Mouse (Mus musculus): ENCODE measurements around the gene Ccl20.

- TF ChIP-seq CTCF (IDR thresholded peaks at IDR 0.05; ENCODE audit: low read depth, low read length) (no peak), POLR2A (IDR thresholded peaks at IDR 0.05; ENCODE audit: borderline replicate concordance, low read depth, low read length) (no peak)
Measured at GRCm38 (mm10) chr1:83110992-83111391, 5.6 kb upstream of the Ccl20 start.

All from bone marrow macrophage, adult 2 months (primary cell).